ENCODE assay signal across 13 mouse cellular contexts in the genomic region with DNA sequence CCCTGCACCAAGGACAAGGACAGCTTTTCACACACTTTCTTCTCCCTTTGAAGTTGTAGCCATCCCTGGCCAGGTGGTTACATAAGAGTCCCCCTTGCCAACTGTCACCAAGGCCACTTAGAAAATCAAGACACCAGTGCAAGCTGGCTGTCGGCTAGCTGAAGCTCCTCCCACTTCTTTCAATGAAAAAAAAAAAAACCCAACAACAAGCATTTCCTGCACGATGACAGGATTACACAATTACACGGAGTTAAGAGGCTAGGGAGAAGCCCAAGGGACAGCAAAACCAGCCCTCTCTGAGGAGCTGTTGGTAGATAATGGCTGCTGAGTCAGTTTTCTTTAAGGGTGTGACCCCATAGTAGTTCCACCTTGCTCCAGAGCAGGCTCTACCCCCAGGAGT. TPM values are rescaled to one million over a fixed set of nuclear protein-coding genes. Genes with fewer than 3 reads are reported as not detected.
DNase-seq lines count a peak whose midpoint lies in the region; ATAC-seq and TF ChIP-seq lines count a peak whose summit lies in the region.
"Had no signal": no experiment of that assay in that cellular context is flagged by ENCODE, and none has a peak within 500 bp of the region (broad histone marks: within the 10 kb centered on the region; RNA-seq: fewer than 3 reads in every experiment).

No protein-coding gene starts in this region.

- H3K4me1 ChIP-seq in liver, adult 2 months (ENCODE audit: control insufficient read depth, insufficient read depth, low read length) = peaks cover 7% of the 10 kb centered on the region
- peaks cover 33% of the 10 kb centered on the region for H3K4me1 ChIP-seq in small intestine, adult 2 months (ENCODE audit: control insufficient read depth, insufficient read depth, insufficient read length, low read length)
- H3K4me1 ChIP-seq in forebrain, postnatal 0 days (ENCODE audit: insufficient read depth) = no peaks in the 10 kb centered on the region
- H3K4me1 ChIP-seq: forebrain, embryonic 12.5 days had no signal

- peak; percentile 28 for DNase-seq in kidney, adult 9 months
- DNase-seq in kidney, adult 18-20 months = no peak
- peak; percentile 85 for DNase-seq in adrenal gland, postnatal 14 days
- DNase-seq in liver, adult 2 months (ENCODE audit: extremely low read depth, low read depth, low spot score) = peak; percentile 46
- DNase-seq in heart, postnatal 4 days = no peak
- DNase-seq in forebrain, postnatal 0 days = no peak
- no peak for DNase-seq in frontal cortex, postnatal 14 days (ENCODE audit: low spot score in 2 of 2)
- DNase-seq: heart, adult 11 months had no signal

- H3K27ac ChIP-seq in liver, adult 2 months (replicated peaks; ENCODE audit: insufficient read depth, low read depth, low read length) = peak overlapping the region; percentile 33
- peak overlapping the region; percentile 90 for H3K27ac ChIP-seq in small intestine, adult 2 months (ENCODE audit: insufficient read depth, low read depth, low read length)
- H3K27ac ChIP-seq in forebrain, postnatal 0 days (ENCODE audit: low read depth, low read length) = no peak overlapping the region
- H3K27ac ChIP-seq: forebrain, embryonic 12.5 days; hindbrain, embryonic 14.5 days; lung, embryonic 15.5 days had no signal

- TF ChIP-seq CTCF in liver, adult 2 months (IDR thresholded peaks at IDR 0.05; ENCODE audit: low read depth, low read length) = no peak
- TF ChIP-seq CTCF in small intestine, adult 2 months (IDR thresholded peaks at IDR 0.05; ENCODE audit: extremely low read depth, insufficient read length, insufficient replicate concordance, low read depth, low read length) = no peak
- TF ChIP-seq CTCF in forebrain, postnatal 0 days (IDR thresholded peaks at IDR 0.05; ENCODE audit: low read depth) = no peak

- H3K4me3 ChIP-seq in liver, adult 2 months (ENCODE audit: insufficient read depth, low read depth, low read length) = no peak overlapping the region
- H3K4me3 ChIP-seq in small intestine, adult 2 months (ENCODE audit: low read depth, low read length) = no peak overlapping the region
- no peak overlapping the region for H3K4me3 ChIP-seq in forebrain, postnatal 0 days (ENCODE audit: low read depth, low read length)
- H3K4me3 ChIP-seq: forebrain, embryonic 12.5 days; lung, embryonic 15.5 days; myocyte had no signal

- H3K4me2 ChIP-seq in forebrain, postnatal 0 days (ENCODE audit: low read depth) = no peak overlapping the region
- H3K4me2 ChIP-seq: forebrain, embryonic 12.5 days; hindbrain, embryonic 14.5 days; lung, embryonic 15.5 days had no signal

- no peaks in the 10 kb centered on the region for H3K79me2 ChIP-seq in liver, adult 2 months (ENCODE audit: control insufficient read depth, insufficient read depth, low read length)

- TF ChIP-seq POLR2A in liver, adult 2 months (IDR thresholded peaks at IDR 0.05; ENCODE audit: extremely low read depth, insufficient read depth, low read length) = no peak
- TF ChIP-seq POLR2A in small intestine, adult 2 months (IDR thresholded peaks at IDR 0.05; ENCODE audit: low read depth, low read length) = peak; percentile 25; the same call in 1 of the 2 replicates

- no peak for ATAC-seq in forebrain, postnatal 0 days

- H3K9me3 ChIP-seq in forebrain, postnatal 0 days (ENCODE audit: low read length) = no peaks in the 10 kb centered on the region
- H3K9me3 ChIP-seq: forebrain, embryonic 12.5 days; lung, embryonic 15.5 days had no signal

- H3K36me3 ChIP-seq in liver, adult 2 months (ENCODE audit: control insufficient read depth, insufficient read depth, low read length) = no peaks in the 10 kb centered on the region
- H3K36me3 ChIP-seq in small intestine, adult 2 months (ENCODE audit: control insufficient read depth, insufficient read depth, low read length) = no peaks in the 10 kb centered on the region
- no peaks in the 10 kb centered on the region for H3K36me3 ChIP-seq in forebrain, postnatal 0 days (ENCODE audit: insufficient read depth)
- H3K36me3 ChIP-seq: forebrain, embryonic 12.5 days; lung, embryonic 15.5 days had no signal

- no peaks in the 10 kb centered on the region for H3K27me3 ChIP-seq in liver, adult 2 months (ENCODE audit: control insufficient read depth, insufficient read depth, low read length)
- H3K27me3 ChIP-seq in small intestine, adult 2 months (ENCODE audit: control insufficient read depth, insufficient read depth, low read length) = no peaks in the 10 kb centered on the region
- H3K27me3 ChIP-seq in forebrain, postnatal 0 days (ENCODE audit: insufficient read depth, low read length) = no peaks in the 10 kb centered on the region
- H3K27me3 ChIP-seq: lung, embryonic 15.5 days had no signal

- H3K9ac ChIP-seq in liver, adult 2 months (ENCODE audit: low read depth, low read length) = no peak overlapping the region
- H3K9ac ChIP-seq in forebrain, postnatal 0 days = no peak overlapping the region
- H3K9ac ChIP-seq: forebrain, embryonic 12.5 days; hindbrain, embryonic 14.5 days; lung, embryonic 15.5 days had no signal

- 0% methylated on average over 3 of the region's 3 CpGs for WGBS in liver, adult 2 months
- 1% methylated on average over 3 of the region's 3 CpGs for WGBS in small intestine, adult 2 months
- 13% methylated on average over 3 of the region's 3 CpGs for WGBS in forebrain, postnatal 0 days

RNA-seq across cellular contexts. Expression of a gene that starts 6.6 kb away (rescaled TPM):
- 27.0 and 27.8 TPM in 2 replicates for total RNA-seq in adrenal gland, postnatal 14 days (2021)
- total RNA-seq in liver, adult 2 months (2014; rRNA removed) = 4.2 and 4.4 TPM in 2 replicates
- polyA plus RNA-seq in liver, adult 2 months (2012; rRNA removed) = 7.3 and 7.8 TPM in 2 replicates
- 13.5 and 19.7 TPM in 2 replicates for polyA plus RNA-seq in small intestine, adult 2 months (2012; rRNA removed)
- 10 to 100 TPM; 27.5 to 30.2 TPM for total RNA-seq in heart, postnatal 4 days (2021)
- 27.9 and 31.6 TPM in 2 replicates for total RNA-seq in forebrain, postnatal 0 days (2014; rRNA removed)
- 32.4 and 36.0 TPM in 2 replicates for polyA plus RNA-seq in forebrain, postnatal 0 days (2015; fragmentation: Nextera tagmentation; extraction: Ambion mirVana)

RNA-seq across cellular contexts. Expression of a gene that starts 23.4 kb away (rescaled TPM):
- total RNA-seq in adrenal gland, postnatal 14 days (2021) = 29.0 and 38.0 TPM in 2 replicates
- total RNA-seq in liver, adult 2 months (2014; rRNA removed) = 0.13 and 0.18 TPM in 2 replicates
- polyA plus RNA-seq in liver, adult 2 months (2012; rRNA removed) = 0.15 TPM in 2 replicates
- polyA plus RNA-seq in small intestine, adult 2 months (2012; rRNA removed) = 0.53 and 1.1 TPM in 2 replicates
- total RNA-seq in heart, postnatal 4 days (2021) = 1 to 10 TPM; 4.0 to 4.4 TPM
- total RNA-seq in forebrain, postnatal 0 days (2014; rRNA removed) = 0.23 and 1.00 TPM in 2 replicates
- polyA plus RNA-seq in forebrain, postnatal 0 days (2015; fragmentation: Nextera tagmentation; extraction: Ambion mirVana) = 1.4 and 3.3 TPM in 2 replicates

Comparison
In these comparisons a context has a peak if more than half of its experiments do, and no peak if none do; other contexts are left out.
1. DNase-seq: peak in kidney, adult 9 months (single experiment), adrenal gland, postnatal 14 days (single experiment) and liver, adult 2 months (single experiment); none in kidney, adult 18-20 months (single experiment), heart, postnatal 4 days (single experiment), forebrain, postnatal 0 days (single experiment) and frontal cortex, postnatal 14 days (0 of 2).